Mouse (Mus musculus): ENCODE data around the gene Zdhhc12.

- TF ChIP-seq POLR2A (IDR thresholded peaks at IDR 0.05; ENCODE audit: insufficient read depth, low read depth, low read length) (no peak), CTCF (IDR thresholded peaks at IDR 0.05) (no peak), EP300 (IDR thresholded peaks at IDR 0.05; ENCODE audit: insufficient read depth, low read depth, low read length) (no peak)
Observed at GRCm38 (mm10) chr2:30136458-30136857, 43.0 kb upstream of the Zdhhc12 start.
